Mouse (Mus musculus) cerebellum, adult 8-10 months (tissue): ENCODE data around the gene Rnf186.
A peak's percentile ranks its signal among the peaks of the same experiment; 100 is the strongest.
"Not testable (repeated sequence)": the region's sequence is repeated elsewhere in the genome, so short reads cannot be mapped to it uniquely, and the experiment has no call there.

Experiments used
- DNase-seq: peaks from one replicate; pipeline ENCODE4 v3.0.0; 2022

The Rnf186 gene

DNA sequence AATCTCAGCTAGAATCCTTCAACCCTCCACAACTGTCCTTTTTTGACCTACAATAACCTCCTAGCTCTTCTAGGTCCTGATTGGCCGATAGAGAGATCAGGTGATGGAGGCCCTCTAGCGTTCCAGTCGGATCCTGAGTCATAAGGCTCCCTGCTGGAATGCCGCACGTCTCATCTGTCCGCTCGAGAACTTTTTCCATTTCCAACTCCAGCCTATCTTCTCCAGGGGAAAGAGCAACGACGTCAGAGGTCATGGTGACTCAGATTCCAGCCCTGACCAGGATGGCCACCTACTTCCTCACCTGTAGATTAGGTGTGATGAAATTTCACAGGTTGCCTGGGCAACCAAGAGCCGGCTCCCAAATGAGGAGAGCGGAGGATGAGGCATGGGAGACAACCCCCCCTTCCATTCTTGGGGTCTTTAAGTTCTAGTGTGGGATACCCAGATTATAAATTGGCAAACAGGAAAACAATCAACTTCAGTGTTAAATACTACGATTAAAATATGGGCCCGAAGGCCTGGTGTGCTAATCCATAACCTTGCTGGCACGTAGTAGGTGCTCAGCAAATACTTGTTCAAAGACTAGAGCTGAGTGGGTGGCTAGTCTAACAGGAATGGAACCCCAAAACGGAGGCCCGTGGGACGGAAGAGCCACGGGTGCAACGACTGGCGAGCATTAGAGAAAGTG is 5.4 kb downstream of the Rnf186 start:
- no peak for DNase-seq

- DNase-seq, result no peak
These were observed 6.2 kb downstream of the Rnf186 start, which contains the start of gene Tmco4 for GRCm38 (mm10) chr4:138972827-138973718. Gene Tmco4, plus strand, starts transcription at chr4:138972888.

DNA sequence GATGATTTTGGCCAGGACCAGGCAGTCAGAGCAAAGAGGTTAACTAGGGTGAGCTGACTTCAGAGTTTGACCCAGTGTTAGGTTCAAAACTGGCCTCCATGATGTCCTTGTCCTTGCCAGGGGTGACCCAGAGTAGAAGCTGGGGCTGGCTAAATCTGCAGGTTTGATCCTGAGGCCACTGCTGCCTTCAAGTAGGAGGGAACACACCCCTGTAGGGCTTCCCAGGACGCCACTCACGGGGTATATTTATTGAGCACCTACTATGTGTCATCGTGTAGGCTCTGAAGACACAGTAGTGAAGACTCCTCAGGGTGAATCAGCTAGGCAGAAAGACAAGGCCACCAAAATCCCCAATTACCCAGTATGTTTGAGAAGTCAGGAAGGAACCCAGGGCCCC is 6.8 kb downstream of the Rnf186 start:
- no peak for DNase-seq

- not testable (repeated sequence) for DNase-seq
These were observed 7.6 kb downstream of the Rnf186 start for GRCm38 (mm10) chr4:138974540-138974939.

- DNase-seq, result no peak
These were observed 8.3 kb downstream of the Rnf186 start for GRCm38 (mm10) chr4:138975194-138975593.

DNA sequence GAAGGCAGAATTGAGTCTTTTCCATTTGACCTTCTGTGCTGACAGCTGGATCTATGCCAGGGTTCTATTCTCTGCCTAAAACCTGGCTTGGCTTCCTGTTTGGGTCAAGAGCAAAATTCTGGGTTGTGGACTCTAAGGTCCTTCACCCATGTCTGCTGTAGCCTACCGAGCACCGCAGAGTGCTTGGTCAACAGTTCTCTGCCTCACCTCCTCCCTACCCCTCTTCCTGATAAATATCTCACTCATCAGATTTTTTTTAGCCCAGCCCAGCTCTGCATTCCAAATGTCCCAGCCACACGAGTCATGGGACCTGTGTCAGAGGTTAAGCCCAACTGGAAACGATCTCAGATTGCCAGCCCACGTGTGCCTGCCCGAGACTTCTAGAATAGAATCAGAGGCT is 9.1 kb downstream of the Rnf186 start:
- DNase-seq, result no peak

DNA sequence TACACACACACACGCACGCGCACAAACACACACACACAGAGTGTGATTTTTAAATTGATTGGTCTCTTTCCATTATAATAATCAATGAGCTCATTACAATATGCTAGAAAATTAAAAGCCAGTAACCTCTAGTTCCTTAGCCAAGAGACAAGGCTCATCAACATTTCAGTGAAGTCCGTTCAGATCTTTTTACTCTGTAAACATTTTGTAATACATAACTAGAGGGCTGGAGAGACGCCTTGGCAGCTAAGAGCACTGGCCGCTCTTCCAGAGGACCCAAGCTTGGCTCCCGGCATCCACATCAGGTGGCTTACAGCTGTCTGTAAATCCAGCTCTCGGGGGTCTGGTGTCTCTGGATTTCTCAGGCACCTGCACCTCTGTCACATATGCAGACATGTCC is 13.1 kb downstream of the Rnf186 start:
- DNase-seq, result no peak

DNA sequence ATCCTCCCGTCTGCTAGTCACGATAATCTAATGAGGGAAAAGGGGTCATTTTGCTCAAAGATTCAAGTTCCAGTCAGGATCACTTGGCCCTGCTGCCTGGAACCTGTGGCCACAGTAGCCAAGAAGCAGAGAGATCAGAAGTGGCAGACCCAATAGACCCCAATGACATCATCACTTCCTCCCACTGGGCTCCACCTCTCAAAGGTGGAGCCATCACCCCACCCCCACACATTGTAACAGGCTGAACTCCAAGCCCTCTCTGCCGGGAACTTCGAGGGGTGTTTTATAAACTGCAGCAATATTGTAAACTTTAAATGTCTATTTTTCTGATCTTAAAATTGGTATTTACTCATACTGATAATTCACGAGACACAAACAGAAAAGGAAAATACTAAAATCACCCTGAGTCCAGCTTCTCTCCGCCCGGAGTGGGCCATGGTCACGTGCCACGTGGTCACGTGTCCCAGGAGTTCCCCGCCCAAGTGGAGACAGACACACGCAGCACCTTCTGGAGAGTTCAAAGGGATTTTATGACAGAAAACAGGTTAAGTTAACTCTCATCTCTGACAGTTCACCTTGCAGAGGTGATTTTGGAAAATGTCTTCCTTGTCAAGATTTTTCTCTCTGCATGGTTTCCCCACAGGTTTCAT is 14.0 kb downstream of the Rnf186 start:
- no peak for DNase-seq

DNA sequence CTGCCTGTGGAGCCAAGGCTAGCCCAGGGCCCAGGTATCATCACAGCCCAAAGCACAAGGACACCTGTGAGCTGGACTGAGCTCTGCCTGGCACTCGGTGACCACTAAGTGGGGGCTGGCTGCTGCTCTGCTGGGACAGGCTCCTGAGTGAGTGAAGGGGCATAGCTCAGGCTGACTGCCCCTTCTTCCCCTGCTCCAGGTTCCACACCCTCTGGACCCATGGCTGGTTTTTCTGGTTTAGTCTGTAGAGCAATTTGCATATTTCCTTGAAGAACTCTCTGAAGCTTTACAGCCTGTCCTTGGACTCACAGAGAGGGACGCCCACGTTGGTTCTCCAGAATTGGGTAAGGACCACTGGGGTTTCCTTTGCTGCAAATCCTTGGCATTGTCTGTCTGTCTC is 16.5 kb downstream of the Rnf186 start:
- DNase-seq, result no peak

DNA sequence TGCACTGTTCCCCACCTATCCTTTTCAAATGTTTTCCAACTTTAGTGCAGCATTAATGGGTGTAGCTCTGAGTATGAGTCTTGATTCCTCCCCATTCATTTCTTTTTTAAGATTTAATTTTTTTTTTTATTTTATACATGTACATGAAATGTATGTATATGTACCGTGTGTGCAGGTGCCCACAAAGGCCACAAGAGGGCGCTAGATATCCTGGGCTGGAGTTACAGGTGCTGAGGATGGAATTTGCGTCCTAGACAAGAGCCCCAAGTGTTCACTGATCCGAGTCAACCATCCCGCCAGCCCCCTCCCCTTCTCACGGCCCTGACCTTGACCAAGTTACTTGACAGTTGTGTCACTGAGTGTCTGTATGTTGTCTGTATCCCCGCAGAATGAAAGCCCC is 17.8 kb downstream of the Rnf186 start:
- DNase-seq, result no peak

DNA sequence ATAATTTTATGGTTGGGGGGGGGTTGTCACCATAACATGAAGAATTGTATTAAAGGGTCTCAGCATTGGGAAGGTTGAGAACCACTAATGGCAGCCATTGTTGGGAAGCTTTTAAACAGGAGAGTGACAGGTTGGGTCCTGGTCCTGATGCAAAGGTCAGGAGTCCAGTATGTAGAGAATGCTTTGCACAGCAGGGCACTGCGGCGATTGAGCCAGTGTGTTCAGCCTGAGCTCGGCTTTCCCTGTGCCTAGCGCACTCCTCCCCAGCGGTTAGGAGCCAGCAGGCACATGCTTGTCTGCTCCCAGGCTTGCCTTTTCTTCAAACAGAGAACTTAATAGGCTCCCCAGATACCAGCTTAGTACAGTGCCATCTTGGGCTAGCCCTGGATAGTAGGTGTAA is 19.4 kb downstream of the Rnf186 start:
- no peak for DNase-seq

GRCm38 (mm10) chr4:138994389-138994788 is 27.5 kb downstream of the Rnf186 start:
- DNase-seq, result no peak

GRCm38 (mm10) chr4:138996410-138996809 is 29.5 kb downstream of the Rnf186 start:
- no peak for DNase-seq

DNA sequence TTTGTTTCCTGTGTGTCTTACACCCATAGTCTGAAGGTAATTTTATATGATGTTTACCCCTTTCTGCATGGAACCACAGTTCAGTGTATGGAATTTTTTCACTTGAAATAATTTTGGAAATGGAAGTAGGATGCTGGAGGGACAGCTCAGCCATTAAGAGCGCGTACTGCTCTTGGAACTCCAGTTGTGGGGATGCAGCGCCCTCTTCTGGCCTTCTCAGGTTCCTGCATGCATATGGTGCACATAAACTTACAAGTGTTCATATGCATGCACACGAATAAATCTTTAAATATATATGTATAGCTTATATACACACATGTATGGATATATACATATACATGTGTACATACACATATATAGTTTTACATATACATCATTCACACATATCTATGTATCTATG is 30.2 kb downstream of the Rnf186 start:
- no peak for DNase-seq

- DNase-seq, result no peak
These were observed 31.7 kb downstream of the Rnf186 start for GRCm38 (mm10) chr4:138998611-138999010.

- DNase-seq, result no peak
These were observed 34.1 kb downstream of the Rnf186 start for GRCm38 (mm10) chr4:139001026-139001425.

GRCm38 (mm10) chr4:139001433-139001832 is 34.5 kb downstream of the Rnf186 start:
- DNase-seq, result peak; percentile 4

GRCm38 (mm10) chr4:139004067-139004466 is 37.2 kb downstream of the Rnf186 start:
- DNase-seq, result no peak

GRCm38 (mm10) chr4:139005214-139005613 is 38.3 kb downstream of the Rnf186 start:
- no peak for DNase-seq

- no peak for DNase-seq
These were observed 40.4 kb downstream of the Rnf186 start for GRCm38 (mm10) chr4:139007353-139007752.

- no peak for DNase-seq
These were observed 41.1 kb downstream of the Rnf186 start for GRCm38 (mm10) chr4:139007981-139008536.

DNA sequence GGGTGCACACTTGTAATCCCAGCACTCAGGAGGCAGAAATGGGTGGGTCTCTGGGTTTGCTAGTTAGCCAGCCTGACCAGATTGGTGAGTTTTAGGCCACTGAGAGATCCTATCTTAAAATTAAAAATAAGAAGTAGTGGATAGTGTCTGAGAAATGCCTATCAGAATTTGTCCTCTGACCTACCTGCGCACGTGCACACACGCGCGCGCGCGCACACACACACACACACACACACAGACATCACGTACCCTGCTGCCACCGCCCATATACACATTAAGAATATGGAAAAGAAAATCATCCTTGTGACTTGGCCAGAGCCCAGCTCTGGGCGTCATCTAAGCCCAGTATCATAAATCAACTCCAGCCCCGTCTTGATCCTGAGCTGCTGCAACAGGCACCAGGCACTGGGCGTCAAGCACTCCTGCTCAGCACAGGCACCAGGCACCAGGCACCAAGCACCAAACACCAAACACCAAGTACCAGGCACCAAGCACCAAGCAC is 44.3 kb downstream of the Rnf186 start:
- no peak for DNase-seq

DNA sequence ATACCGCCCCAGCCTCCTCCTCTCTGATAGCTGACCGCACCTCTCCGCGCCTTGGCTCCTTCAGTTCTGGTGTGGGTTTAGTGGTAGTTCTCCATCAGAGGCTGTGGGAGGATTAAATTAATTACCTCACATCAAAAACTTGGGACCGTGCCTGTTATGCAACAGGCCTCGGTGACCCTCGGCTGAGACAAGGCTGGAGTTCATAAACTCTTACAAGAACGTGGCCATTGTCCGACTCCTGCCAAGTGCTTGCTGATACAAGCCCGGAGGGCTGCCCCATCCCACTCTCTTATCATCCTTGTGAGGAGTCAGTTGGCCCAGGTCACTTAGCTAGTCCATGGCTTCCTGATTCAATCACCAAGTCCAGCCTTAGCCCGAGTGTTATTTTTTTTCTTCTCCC is 46.4 kb downstream of the Rnf186 start:
- DNase-seq, result no peak
